Mouse (Mus musculus): ENCODE measurements around the gene Acvr1. TPM values are rescaled to one million over a fixed set of nuclear protein-coding genes. Genes with fewer than 3 reads are reported as not detected.

The Acvr1 gene
- 3.5 and 4.6 TPM in 2 replicates for polyA plus RNA-seq (2016; fragmentation: Nextera tagmentation; extraction: Ambion mirVana)

DNA sequence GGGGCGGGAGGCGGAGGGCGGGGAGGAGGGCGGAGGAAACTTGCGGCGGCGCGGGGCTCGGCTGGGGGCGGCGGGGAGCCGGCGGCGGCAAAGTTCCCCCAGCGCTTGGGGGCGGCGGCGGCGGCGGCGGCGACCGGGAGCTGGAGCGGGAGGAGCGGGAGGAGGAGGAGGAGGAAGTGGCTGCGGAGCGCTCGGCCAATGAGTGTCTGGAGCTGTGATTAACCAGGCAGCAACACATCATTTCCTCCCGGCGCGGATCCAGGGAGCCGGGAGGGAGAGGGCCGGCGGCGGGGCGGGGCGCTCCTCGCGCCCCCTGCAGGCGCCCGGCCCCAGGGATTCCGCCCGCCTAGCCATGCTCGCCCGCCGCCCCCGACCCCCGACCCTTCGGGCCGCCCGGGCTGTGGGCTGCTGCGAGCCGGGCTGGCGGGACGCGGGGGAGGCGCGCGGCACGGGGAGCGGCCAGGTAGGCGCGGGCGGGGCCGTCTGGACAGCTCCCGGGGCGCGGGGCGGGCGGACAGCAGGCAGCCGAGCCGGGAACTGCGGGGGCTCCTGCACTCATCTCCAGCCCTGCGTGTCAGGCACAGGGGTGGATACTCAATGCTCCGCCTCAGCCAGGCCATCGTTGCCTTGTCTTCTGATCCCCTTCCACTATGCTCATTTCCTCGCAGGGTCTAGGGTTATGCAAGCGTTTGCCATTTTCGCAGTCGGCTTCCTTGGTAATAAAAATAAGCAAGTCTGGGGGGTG lies at the start of gene Acvr1, which contains the start of gene Upp2:
TSS of gene Acvr1 (minus strand) at position 92 of the 745 bp plus-strand sequence.
TSS of gene Upp2 (plus strand) at position 233 of the 745 bp plus-strand sequence.
- no peaks in the 10 kb centered on the region for H3K27me3 ChIP-seq
- no peaks in the 10 kb centered on the region for H3K36me3 ChIP-seq (replicated peaks)
- peak within 1 kb of the TSS; percentile 97 for H3K27ac ChIP-seq
- peaks cover 43% of the 10 kb centered on the region for H3K4me1 ChIP-seq
- H3K4me3 ChIP-seq (replicated peaks) = peak within 1 kb of the TSS; percentile 87
- peak within 1 kb of the TSS; percentile 74 for H3K4me2 ChIP-seq
- peak; percentile 95 for ATAC-seq (ENCODE audit: low FRiP score)
- WGBS = 2% methylated on average over 38 of the region's 80 CpGs
- H3K9me3 ChIP-seq = no peaks in the 10 kb centered on the region
- peak within 1 kb of the TSS; percentile 96 for H3K9ac ChIP-seq

DNA sequence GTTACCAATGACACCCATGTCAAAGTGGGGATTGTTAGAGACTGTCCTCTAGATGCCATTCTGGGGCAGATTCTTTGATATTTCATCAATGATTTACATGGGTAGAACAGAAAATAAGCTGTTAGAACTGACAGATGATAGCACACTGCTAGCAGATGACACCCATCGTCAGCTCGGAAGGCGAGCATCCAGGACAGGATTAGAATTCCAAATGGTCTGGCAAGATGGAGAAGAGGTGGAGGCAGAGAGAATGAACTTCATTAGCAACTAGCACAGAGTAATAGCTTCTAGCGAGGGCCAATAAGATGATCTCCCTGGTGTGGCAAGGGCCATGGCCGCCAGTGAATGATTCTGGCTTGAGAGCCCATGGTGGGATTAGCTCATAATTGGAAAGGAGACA lies 48.8 kb upstream of the Acvr1 start:
- Histone ChIP-seq H3K9me3 (no peaks in the 10 kb centered on the region), H3K4me1 (no peaks in the 10 kb centered on the region), H3K9ac (no peak overlapping the region), H3K27me3 (0 out of 2 replicates have a peak, but pooled peaks cover 4% of the 10 kb centered on the region), H3K4me3 (replicated peaks) (no peak overlapping the region), H3K4me2 (no peak overlapping the region), H3K36me3 (replicated peaks) (no peaks in the 10 kb centered on the region), H3K27ac (no peak overlapping the region)
- no peak for ATAC-seq (ENCODE audit: low FRiP score)
- 89% methylated on average over 5 of the region's 5 CpGs for WGBS

DNA sequence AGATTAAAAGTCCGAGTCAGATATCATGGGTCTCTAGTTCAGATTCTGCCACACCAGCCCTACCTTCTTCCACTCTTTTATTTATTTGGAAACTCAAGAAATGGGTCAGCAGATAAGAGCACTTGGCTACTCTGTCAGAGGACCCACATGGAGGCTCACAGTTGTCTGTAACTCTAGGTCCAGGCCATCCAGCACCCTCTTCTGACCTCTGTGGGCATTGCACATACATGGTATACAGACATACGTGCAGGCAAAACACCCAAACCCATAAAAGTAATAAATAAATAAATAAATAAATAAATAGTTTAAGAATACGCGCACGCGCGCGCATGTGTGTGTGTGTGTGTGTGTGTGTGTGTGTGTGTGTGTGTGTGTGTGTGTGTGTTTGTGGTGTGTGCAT lies 47.9 kb upstream of the Acvr1 start:
- WGBS = 94% methylated on average over 8 of the region's 8 CpGs
- Histone ChIP-seq H3K9ac (no peak overlapping the region), H3K27me3 (no peaks in the 10 kb centered on the region), H3K36me3 (replicated peaks) (no peaks in the 10 kb centered on the region), H3K27ac (no peak overlapping the region), H3K4me2 (no peak overlapping the region), H3K4me1 (no peaks in the 10 kb centered on the region), H3K4me3 (replicated peaks) (no peak overlapping the region), H3K9me3 (no peaks in the 10 kb centered on the region)
- ATAC-seq (ENCODE audit: low FRiP score) = no peak

- no peaks in the 10 kb centered on the region for H3K27me3 ChIP-seq
- no peaks in the 10 kb centered on the region for H3K4me1 ChIP-seq
- no peak overlapping the region for H3K9ac ChIP-seq
- no peak overlapping the region for H3K4me3 ChIP-seq (replicated peaks)
- WGBS = 95% methylated on average over 3 of the region's 3 CpGs
- H3K27ac ChIP-seq = no peak overlapping the region
- no peaks in the 10 kb centered on the region for H3K36me3 ChIP-seq (replicated peaks)
- no peaks in the 10 kb centered on the region for H3K9me3 ChIP-seq
- no peak overlapping the region for H3K4me2 ChIP-seq
- ATAC-seq (ENCODE audit: low FRiP score) = no peak
These were observed 46.8 kb upstream of the Acvr1 start for GRCm38 (mm10) chr2:58613720-58614119.

DNA sequence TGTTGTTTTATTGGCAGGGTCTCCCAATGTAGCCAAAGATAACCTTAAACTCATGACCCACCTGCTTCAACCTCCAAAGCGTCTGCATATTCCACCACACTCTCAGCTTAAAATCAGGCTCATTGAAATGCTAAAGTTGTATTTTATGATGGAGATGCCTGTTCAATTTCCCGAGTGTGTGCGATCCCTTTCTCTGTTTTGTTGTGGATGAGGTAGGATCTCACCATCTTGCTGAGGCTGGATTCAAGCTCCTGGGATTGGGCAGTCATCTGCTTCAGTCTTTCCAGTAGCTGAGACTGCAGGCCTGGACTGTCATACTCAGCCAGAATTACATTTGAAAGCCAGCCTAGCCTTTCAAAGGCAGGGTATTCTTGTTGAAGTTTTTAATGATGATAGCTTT lies 37.8 kb upstream of the Acvr1 start:
- Histone ChIP-seq H3K4me3 (replicated peaks) (no peak overlapping the region), H3K9me3 (no peaks in the 10 kb centered on the region), H3K27me3 (no peaks in the 10 kb centered on the region), H3K4me2 (no peak overlapping the region), H3K4me1 (no peaks in the 10 kb centered on the region; the same call in 1 of the 2 replicates), H3K9ac (no peak overlapping the region), H3K36me3 (replicated peaks) (no peaks in the 10 kb centered on the region), H3K27ac (no peak overlapping the region)
- 87% methylated on average over 3 of the region's 3 CpGs for WGBS
- no peak for ATAC-seq (ENCODE audit: low FRiP score)

GRCm38 (mm10) chr2:58603379-58603778 lies 36.4 kb upstream of the Acvr1 start:
- no peak for ATAC-seq (ENCODE audit: low FRiP score)
- Histone ChIP-seq H3K4me1 (no peaks in the 10 kb centered on the region; the same call in 1 of the 2 replicates), H3K4me2 (no peak overlapping the region), H3K9ac (no peak overlapping the region), H3K27me3 (no peaks in the 10 kb centered on the region), H3K9me3 (no peaks in the 10 kb centered on the region), H3K36me3 (replicated peaks) (no peaks in the 10 kb centered on the region), H3K27ac (no peak overlapping the region), H3K4me3 (replicated peaks) (no peak overlapping the region)
- 63% methylated on average over 3 of the region's 3 CpGs for WGBS

DNA sequence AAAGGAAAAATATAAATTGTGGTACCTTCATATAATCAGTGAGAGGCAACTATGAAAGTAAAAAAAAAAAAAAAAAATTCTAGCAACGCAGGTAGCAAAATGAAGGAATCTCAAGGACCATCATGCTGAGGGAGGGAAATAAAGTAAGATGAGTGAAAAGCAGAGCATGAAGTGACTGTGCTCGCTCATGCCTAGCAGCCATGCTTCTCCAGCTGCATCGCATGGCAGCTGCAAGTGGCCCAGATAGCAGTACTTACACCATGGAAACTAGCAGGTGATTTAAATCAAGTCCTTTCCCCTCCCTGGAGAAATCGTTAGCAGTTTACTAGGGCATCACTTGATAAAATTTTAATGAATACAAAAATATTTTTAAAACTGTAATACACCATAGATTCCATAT lies 34.4 kb upstream of the Acvr1 start:
- Histone ChIP-seq H3K36me3 (replicated peaks) (no peaks in the 10 kb centered on the region), H3K9me3 (no peaks in the 10 kb centered on the region), H3K27me3 (no peaks in the 10 kb centered on the region), H3K4me2 (no peak overlapping the region), H3K27ac (no peak overlapping the region), H3K4me3 (replicated peaks) (no peak overlapping the region), H3K9ac (no peak overlapping the region), H3K4me1 (no peaks in the 10 kb centered on the region; the same call in 1 of the 2 replicates)
- 87% methylated on average over 4 of the region's 4 CpGs for WGBS
- ATAC-seq (ENCODE audit: low FRiP score) = no peak

DNA sequence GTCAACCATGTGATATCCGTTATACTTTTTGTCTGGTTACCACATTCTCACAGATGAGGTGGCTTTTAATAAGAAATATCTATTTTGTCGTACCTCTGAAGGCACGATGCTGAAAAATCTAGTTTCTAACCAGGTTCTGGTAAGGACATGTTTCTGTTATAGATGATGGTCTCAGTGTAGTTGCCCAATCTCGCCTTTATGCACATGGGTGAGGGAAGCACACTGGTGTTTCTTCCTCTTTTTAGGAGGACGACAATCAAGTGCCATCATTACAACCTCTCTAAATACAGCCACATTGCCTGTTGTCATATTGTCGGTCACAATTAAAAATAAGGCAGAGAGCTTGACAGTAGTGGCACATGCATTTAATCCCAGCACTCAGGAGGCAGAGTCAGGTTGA lies 32.7 kb upstream of the Acvr1 start:
- Histone ChIP-seq H3K36me3 (replicated peaks) (no peaks in the 10 kb centered on the region), H3K27me3 (no peaks in the 10 kb centered on the region), H3K9ac (no peak overlapping the region), H3K27ac (no peak overlapping the region), H3K4me3 (replicated peaks) (no peak overlapping the region), H3K4me2 (no peak overlapping the region), H3K4me1 (no peaks in the 10 kb centered on the region; the same call in 1 of the 2 replicates), H3K9me3 (no peaks in the 10 kb centered on the region)
- WGBS = 94% methylated on average over 6 of the region's 6 CpGs
- ATAC-seq (ENCODE audit: low FRiP score) = no peak

- no peak overlapping the region for H3K4me2 ChIP-seq
- H3K4me1 ChIP-seq = no peaks in the 10 kb centered on the region
- ATAC-seq (ENCODE audit: low FRiP score) = no peak
- no peaks in the 10 kb centered on the region for H3K9me3 ChIP-seq
- H3K27me3 ChIP-seq = no peaks in the 10 kb centered on the region
- H3K9ac ChIP-seq = no peak overlapping the region
- WGBS = 95% methylated on average over 3 of the region's 3 CpGs
- no peaks in the 10 kb centered on the region for H3K36me3 ChIP-seq (replicated peaks)
- H3K4me3 ChIP-seq (replicated peaks) = no peak overlapping the region
- H3K27ac ChIP-seq = no peak overlapping the region
These were observed 30.6 kb upstream of the Acvr1 start for GRCm38 (mm10) chr2:58597556-58597955.

GRCm38 (mm10) chr2:58596774-58597342 lies 29.9 kb upstream of the Acvr1 start:
- Histone ChIP-seq H3K27ac (no peak overlapping the region), H3K4me2 (no peak overlapping the region), H3K36me3 (replicated peaks) (no peaks in the 10 kb centered on the region), H3K4me1 (no peaks in the 10 kb centered on the region), H3K9ac (no peak overlapping the region), H3K4me3 (replicated peaks) (no peak overlapping the region), H3K9me3 (no peaks in the 10 kb centered on the region), H3K27me3 (no peaks in the 10 kb centered on the region)
- WGBS = 77% methylated on average over 17 of the region's 17 CpGs
- no peak for ATAC-seq (ENCODE audit: low FRiP score)

DNA sequence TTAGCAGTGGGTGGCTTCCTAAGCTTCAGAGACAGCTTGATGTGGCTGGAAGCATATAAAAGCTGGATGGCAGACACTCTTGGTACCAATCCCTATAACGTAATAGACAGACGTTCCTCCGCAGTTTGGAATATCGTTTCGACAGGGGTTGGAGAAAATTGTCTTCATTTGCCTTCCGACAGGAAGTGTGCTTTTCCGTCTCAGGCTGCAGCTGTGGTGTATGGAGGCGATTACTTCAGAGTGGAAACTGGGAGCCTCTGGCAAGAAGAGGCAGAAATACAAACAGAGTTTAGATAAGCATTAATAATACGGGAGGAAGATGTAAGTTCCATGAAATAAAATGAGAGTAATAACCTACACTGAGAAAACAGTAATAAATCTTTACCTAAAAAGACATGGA lies 28.4 kb upstream of the Acvr1 start:
- ATAC-seq (ENCODE audit: low FRiP score) = no peak
- H3K9ac ChIP-seq = no peak overlapping the region
- no peak overlapping the region for H3K4me2 ChIP-seq
- no peaks in the 10 kb centered on the region for H3K36me3 ChIP-seq (replicated peaks)
- H3K27me3 ChIP-seq = no peaks in the 10 kb centered on the region
- WGBS = 81% methylated on average over 9 of the region's 9 CpGs
- no peak overlapping the region for H3K4me3 ChIP-seq (replicated peaks)
- H3K27ac ChIP-seq = no peak overlapping the region
- no peaks in the 10 kb centered on the region for H3K4me1 ChIP-seq
- no peaks in the 10 kb centered on the region for H3K9me3 ChIP-seq

- Histone ChIP-seq H3K4me3 (replicated peaks) (no peak overlapping the region), H3K27me3 (no peaks in the 10 kb centered on the region), H3K36me3 (replicated peaks) (no peaks in the 10 kb centered on the region), H3K9ac (no peak overlapping the region), H3K4me1 (no peaks in the 10 kb centered on the region), H3K27ac (no peak overlapping the region), H3K9me3 (no peaks in the 10 kb centered on the region), H3K4me2 (no peak overlapping the region)
- WGBS = 96% methylated on average over 1 of the region's 1 CpGs
- no peak for ATAC-seq (ENCODE audit: low FRiP score)
These were observed 23.1 kb upstream of the Acvr1 start for GRCm38 (mm10) chr2:58590055-58590454.

- no peaks in the 10 kb centered on the region for H3K4me1 ChIP-seq
- H3K27me3 ChIP-seq = no peaks in the 10 kb centered on the region
- H3K4me2 ChIP-seq = no peak overlapping the region
- WGBS = 68% methylated on average over 4 of the region's 4 CpGs
- no peak overlapping the region for H3K27ac ChIP-seq
- H3K36me3 ChIP-seq (replicated peaks) = no peaks in the 10 kb centered on the region
- no peak for ATAC-seq (ENCODE audit: low FRiP score)
- H3K9me3 ChIP-seq = no peaks in the 10 kb centered on the region
- H3K9ac ChIP-seq = no peak overlapping the region
- no peak overlapping the region for H3K4me3 ChIP-seq (replicated peaks)
These were observed 22.7 kb upstream of the Acvr1 start for GRCm38 (mm10) chr2:58589637-58590036.
